Mouse (Mus musculus): Measurements from ENCODE around the gene Gm49325. TPM values are rescaled to one million over a fixed set of nuclear protein-coding genes. Genes with fewer than 3 reads are reported as not detected.

Gm49325 gene
- polyA plus RNA-seq, 1 experiment: not detected

GRCm38 (mm10) chr10:77647901-77648300 is 41.9 kb downstream of the Gm49325 start:
- 78% methylated on average over 8 of the region's 8 CpGs for WGBS
- peaks cover 37% of the 10 kb centered on the region for H3K36me3 ChIP-seq (ENCODE audit: control insufficient read depth, insufficient read depth, low read length)
- H3K4me1 ChIP-seq (ENCODE audit: control insufficient read depth, insufficient read depth, insufficient read length, low read length): no peaks in the 10 kb centered on the region
- H3K27me3 ChIP-seq (ENCODE audit: control insufficient read depth, insufficient read depth, low read length): no peaks in the 10 kb centered on the region
- no peak overlapping the region for H3K27ac ChIP-seq (ENCODE audit: insufficient read depth, low read depth, low read length)
- TF ChIP-seq CTCF (IDR thresholded peaks at IDR 0.05; ENCODE audit: extremely low read depth, insufficient read length, insufficient replicate concordance, low read depth, low read length) (no peak), POLR2A (IDR thresholded peaks at IDR 0.05; ENCODE audit: low read depth, low read length) (no peak)
- H3K4me3 ChIP-seq (ENCODE audit: low read depth, low read length): no peak overlapping the region

- no peaks in the 10 kb centered on the region for H3K27me3 ChIP-seq (ENCODE audit: control insufficient read depth, insufficient read depth, low read length)
- no peak overlapping the region for H3K27ac ChIP-seq (ENCODE audit: insufficient read depth, low read depth, low read length)
- no peaks in the 10 kb centered on the region for H3K36me3 ChIP-seq (ENCODE audit: control insufficient read depth, insufficient read depth, low read length)
- TF ChIP-seq CTCF (IDR thresholded peaks at IDR 0.05; ENCODE audit: extremely low read depth, insufficient read length, insufficient replicate concordance, low read depth, low read length) (no peak), POLR2A (IDR thresholded peaks at IDR 0.05; ENCODE audit: low read depth, low read length) (no peak)
- 89% methylated on average over 9 of the region's 9 CpGs for WGBS
- no peak overlapping the region for H3K4me3 ChIP-seq (ENCODE audit: low read depth, low read length)
- H3K4me1 ChIP-seq (ENCODE audit: control insufficient read depth, insufficient read depth, insufficient read length, low read length): no peaks in the 10 kb centered on the region
These were observed 46.0 kb downstream of the Gm49325 start for GRCm38 (mm10) chr10:77652046-77652445.

- TF ChIP-seq CTCF (IDR thresholded peaks at IDR 0.05; ENCODE audit: extremely low read depth, insufficient read length, insufficient replicate concordance, low read depth, low read length): no peak
- no peak for TF ChIP-seq POLR2A (IDR thresholded peaks at IDR 0.05; ENCODE audit: low read depth, low read length)
- Histone ChIP-seq H3K4me1 (ENCODE audit: control insufficient read depth, insufficient read depth, insufficient read length, low read length) (no peaks in the 10 kb centered on the region), H3K27me3 (ENCODE audit: control insufficient read depth, insufficient read depth, low read length) (no peaks in the 10 kb centered on the region), H3K27ac (ENCODE audit: insufficient read depth, low read depth, low read length) (no peak overlapping the region), H3K36me3 (ENCODE audit: control insufficient read depth, insufficient read depth, low read length) (no peaks in the 10 kb centered on the region), H3K4me3 (ENCODE audit: low read depth, low read length) (no peak overlapping the region)
- WGBS: 47% methylated on average over 15 of the region's 15 CpGs
These were observed 52.4 kb downstream of the Gm49325 start for GRCm38 (mm10) chr10:77658286-77658994.

GRCm38 (mm10) chr10:77663949-77664665 is 58.1 kb downstream of the Gm49325 start:
- no peak overlapping the region for H3K4me3 ChIP-seq (ENCODE audit: low read depth, low read length)

GRCm38 (mm10) chr10:77666342-77666741 is 60.3 kb downstream of the Gm49325 start:
- 26% methylated on average over 8 of the region's 8 CpGs for WGBS
- H3K4me1 ChIP-seq (ENCODE audit: control insufficient read depth, insufficient read depth, insufficient read length, low read length): peaks cover 1% of the 10 kb centered on the region
- H3K36me3 ChIP-seq (ENCODE audit: control insufficient read depth, insufficient read depth, low read length): no peaks in the 10 kb centered on the region
- no peaks in the 10 kb centered on the region for H3K27me3 ChIP-seq (ENCODE audit: control insufficient read depth, insufficient read depth, low read length)
- no peak overlapping the region for H3K4me3 ChIP-seq (ENCODE audit: low read depth, low read length)
- TF ChIP-seq POLR2A (IDR thresholded peaks at IDR 0.05; ENCODE audit: low read depth, low read length): no peak
- TF ChIP-seq CTCF (IDR thresholded peaks at IDR 0.05; ENCODE audit: extremely low read depth, insufficient read length, insufficient replicate concordance, low read depth, low read length): no peak
- no peak overlapping the region for H3K27ac ChIP-seq (ENCODE audit: insufficient read depth, low read depth, low read length)

More at GRCm38 (mm10) chr10:77663949-77664665, 58.1 kb downstream of the Gm49325 start:
- Histone ChIP-seq H3K4me1 (ENCODE audit: control insufficient read depth, insufficient read depth, insufficient read length, low read length) (peaks cover 1% of the 10 kb centered on the region; the same call in 1 of the 2 replicates), H3K27me3 (ENCODE audit: control insufficient read depth, insufficient read depth, low read length) (no peaks in the 10 kb centered on the region), H3K36me3 (ENCODE audit: control insufficient read depth, insufficient read depth, low read length) (no peaks in the 10 kb centered on the region), H3K27ac (ENCODE audit: insufficient read depth, low read depth, low read length) (no peak overlapping the region)
- no peak for TF ChIP-seq CTCF (IDR thresholded peaks at IDR 0.05; ENCODE audit: extremely low read depth, insufficient read length, insufficient replicate concordance, low read depth, low read length)
- TF ChIP-seq POLR2A (IDR thresholded peaks at IDR 0.05; ENCODE audit: low read depth, low read length): no peak
- WGBS: 60% methylated on average over 43 of the region's 43 CpGs

GRCm38 (mm10) chr10:77667402-77667801 is 61.4 kb downstream of the Gm49325 start:
- H3K27ac ChIP-seq (ENCODE audit: insufficient read depth, low read depth, low read length): no peak overlapping the region
- 63% methylated on average over 4 of the region's 4 CpGs for WGBS
- no peak overlapping the region for H3K4me3 ChIP-seq (ENCODE audit: low read depth, low read length)
- no peaks in the 10 kb centered on the region for H3K27me3 ChIP-seq (ENCODE audit: control insufficient read depth, insufficient read depth, low read length)
- H3K36me3 ChIP-seq (ENCODE audit: control insufficient read depth, insufficient read depth, low read length): no peaks in the 10 kb centered on the region
- TF ChIP-seq CTCF (IDR thresholded peaks at IDR 0.05; ENCODE audit: extremely low read depth, insufficient read length, insufficient replicate concordance, low read depth, low read length) (no peak), POLR2A (IDR thresholded peaks at IDR 0.05; ENCODE audit: low read depth, low read length) (no peak)
- H3K4me1 ChIP-seq (ENCODE audit: control insufficient read depth, insufficient read depth, insufficient read length, low read length): peaks cover 1% of the 10 kb centered on the region

- WGBS: 30% methylated on average over 4 of the region's 4 CpGs
- H3K27ac ChIP-seq (ENCODE audit: insufficient read depth, low read depth, low read length): no peak overlapping the region
- H3K4me3 ChIP-seq (ENCODE audit: low read depth, low read length): no peak overlapping the region
- no peaks in the 10 kb centered on the region for H3K27me3 ChIP-seq (ENCODE audit: control insufficient read depth, insufficient read depth, low read length)
- no peaks in the 10 kb centered on the region for H3K36me3 ChIP-seq (ENCODE audit: control insufficient read depth, insufficient read depth, low read length)
- no peak for TF ChIP-seq CTCF (IDR thresholded peaks at IDR 0.05; ENCODE audit: extremely low read depth, insufficient read length, insufficient replicate concordance, low read depth, low read length)
- TF ChIP-seq POLR2A (IDR thresholded peaks at IDR 0.05; ENCODE audit: low read depth, low read length): no peak
- H3K4me1 ChIP-seq (ENCODE audit: control insufficient read depth, insufficient read depth, insufficient read length, low read length): peaks cover 1% of the 10 kb centered on the region
These were observed 64.7 kb downstream of the Gm49325 start for GRCm38 (mm10) chr10:77670710-77671109.

All from small intestine, adult 2 months (tissue).